Mouse (Mus musculus) kidney, embryonic 14.5 days (tissue): Measurements from ENCODE around the gene Ighmbp2. TPM values are rescaled to one million over a fixed set of nuclear protein-coding genes. Genes with fewer than 3 reads are reported as not detected.
A peak's percentile ranks its signal among the peaks of the same experiment; 100 is the strongest.

Source experiments
- ATAC-seq: fragments of 200-750 bp; cut with Nextera tagmentation; 2 replicates; pipeline ENCODE4 v1.8.0; 2017; ENCODE audit warnings: moderate number of reproducible peaks, mild to moderate bottlenecking, moderate TSS enrichment, moderate library complexity; ENCODE audit not compliant: low FRiP score, low TSS enrichment
- H3K27ac ChIP-seq: fragments of 300-500 bp; sonication (generic); 2 replicates; pipeline ENCODE4 v1.5.1; 2014; ENCODE audit warnings: low read depth, mild to moderate bottlenecking, low read length, moderate library complexity, mixed read lengths
- H3K27me3 ChIP-seq: fragments of 300-500 bp; sonication (generic); 2 replicates; pipeline ENCODE4 v1.6.1; 2014; ENCODE audit warnings: mild to moderate bottlenecking, low read length; ENCODE audit not compliant: control insufficient read depth, insufficient read depth
- H3K36me3 ChIP-seq: fragments of 300-500 bp; sonication (generic); 2 replicates; pipeline ENCODE4 v1.6.1; 2014; ENCODE audit warnings: low read length, mixed read lengths; ENCODE audit not compliant: control insufficient read depth, insufficient read depth
- H3K4me1 ChIP-seq: fragments of 300-500 bp; sonication (generic); 2 replicates; pipeline ENCODE4 v1.6.1; 2014; ENCODE audit warnings: low read length, mixed read lengths; ENCODE audit not compliant: control insufficient read depth, insufficient read depth
- H3K4me2 ChIP-seq: fragments of 300-500 bp; sonication (generic); replicated peaks from 2 replicates; pipeline ENCODE4 v1.6.1; 2014; ENCODE audit warnings: low read depth, mild to moderate bottlenecking, low read length
- H3K4me3 ChIP-seq: fragments of 300-500 bp; sonication (generic); 2 replicates; pipeline ENCODE4 v1.5.1; 2014; ENCODE audit warnings: mild to moderate bottlenecking, low read length
- H3K9ac ChIP-seq: fragments of 300-500 bp; sonication (generic); 2 replicates; pipeline ENCODE4 v1.6.1; 2014; ENCODE audit warnings: low read depth, mild to moderate bottlenecking, low read length, moderate library complexity
- H3K9me3 ChIP-seq: fragments of 300-500 bp; sonication (generic); 2 replicates; pipeline ENCODE4 v1.6.1; 2016; ENCODE audit warnings: low read length; ENCODE audit not compliant: control insufficient read depth
- WGBS: fragments of 180-500 bp; shearing (Covaris S2); extraction: QIAGEN DNeasy Blood & Tissue Kit; methylation state at CpG from one replicate; pipeline ENCODE4 v1.1.7; 2014; 5-methylcytosine and 5-hydroxymethylcytosine counted together
- polyA plus RNA-seq: library from polyadenylated mRNA; unstranded; fragments of >200 nt; fragmentation: Nextera tagmentation; extraction: Ambion mirVana; gene quantifications from 2 replicates; pipeline ENCODE4 v1.2.1, GENCODE M21; 2014

The Ighmbp2 gene
- polyA plus RNA-seq: 5.4 and 8.8 TPM in 2 replicates

GRCm38 (mm10) chr19:3282572-3283467 lies at the start of gene Ighmbp2, which contains the start of gene Mrpl21:
Gene Ighmbp2, minus strand, starts transcription at chr19:3283017.
Gene Mrpl21, plus strand, starts transcription at chr19:3282901.
- H3K4me3 ChIP-seq: peak within 1 kb of the TSS; percentile 61
- peak within 1 kb of the TSS; percentile 60 for H3K4me2 ChIP-seq
- under 1% methylated on average over 49 of the region's 49 CpGs for WGBS
- peak within 1 kb of the TSS; percentile 91 for H3K9ac ChIP-seq
- H3K4me1 ChIP-seq: peaks cover 6% of the 10 kb centered on the region
- H3K9me3 ChIP-seq: no peaks in the 10 kb centered on the region
- H3K27ac ChIP-seq: peak within 1 kb of the TSS; percentile 49; the same call in 1 of the 2 replicates
- H3K36me3 ChIP-seq: peaks cover 40% of the 10 kb centered on the region
- ATAC-seq: peak; percentile 94
- no peaks in the 10 kb centered on the region for H3K27me3 ChIP-seq

GRCm38 (mm10) chr19:3326479-3327047 lies 43.7 kb upstream of the Ighmbp2 start:
- Histone ChIP-seq H3K9me3 (no peaks in the 10 kb centered on the region), H3K9ac (peak overlapping the region; percentile 42; the same call in 1 of the 2 replicates), H3K27ac (no peak overlapping the region)

DNA sequence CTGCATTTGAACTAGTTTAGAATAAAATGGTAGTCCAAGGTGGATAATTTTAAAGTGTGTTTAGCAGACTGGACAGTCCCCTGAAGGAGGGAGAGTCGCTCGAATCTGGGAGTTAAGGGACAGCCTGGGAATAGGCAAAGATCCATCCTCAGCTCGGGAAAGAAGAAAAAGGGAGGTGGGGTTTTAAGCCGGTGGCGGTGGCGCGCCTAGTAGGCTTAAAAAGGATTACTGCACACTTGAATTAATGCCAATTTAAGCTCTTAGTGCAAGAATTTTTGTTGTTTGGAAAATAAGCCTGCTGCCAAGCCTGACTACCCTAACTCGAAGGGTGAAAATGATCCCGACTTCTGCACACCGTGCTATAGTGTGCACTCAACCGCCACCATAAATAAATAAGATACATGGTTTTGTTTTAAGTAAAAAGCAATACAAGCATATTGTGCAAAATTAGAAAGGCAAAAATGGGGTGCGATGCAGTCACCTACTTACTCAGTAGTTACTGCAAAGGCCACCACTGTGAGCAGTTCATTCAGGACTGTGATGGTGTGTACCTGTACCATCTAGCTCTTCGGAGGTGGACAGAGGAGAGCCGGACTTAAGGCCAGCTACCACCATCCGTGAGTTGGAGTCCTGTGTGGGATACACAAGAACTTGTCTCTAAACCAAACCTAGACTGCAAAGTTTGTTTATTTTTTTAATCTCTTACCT lies 43.1 kb upstream of the Ighmbp2 start:
- Histone ChIP-seq H3K4me1 (peaks cover 18% of the 10 kb centered on the region), H3K27ac (peak overlapping the region; percentile 69), H3K9ac (peak overlapping the region; percentile 42; the same call in 1 of the 2 replicates), H3K36me3 (no peaks in the 10 kb centered on the region), H3K4me3 (peak overlapping the region; percentile 63), H3K4me2 (peak overlapping the region; percentile 69), H3K27me3 (no peaks in the 10 kb centered on the region), H3K9me3 (no peaks in the 10 kb centered on the region)
- 30% methylated on average over 15 of the region's 15 CpGs for WGBS
- ATAC-seq: no peak

More at GRCm38 (mm10) chr19:3326479-3327047, 43.7 kb upstream of the Ighmbp2 start:
- peak overlapping the region; percentile 69 for H3K4me2 ChIP-seq
- H3K4me1 ChIP-seq: peaks cover 15% of the 10 kb centered on the region
- no peak for ATAC-seq
- no peaks in the 10 kb centered on the region for H3K36me3 ChIP-seq
- no peak overlapping the region for H3K4me3 ChIP-seq
- H3K27me3 ChIP-seq: no peaks in the 10 kb centered on the region
- WGBS: 70% methylated on average over 12 of the region's 12 CpGs

- H3K4me2 ChIP-seq: peak overlapping the region; percentile 69
- peak overlapping the region; percentile 63 for H3K4me3 ChIP-seq
- under 1% methylated on average over 59 of the region's 59 CpGs for WGBS
- H3K27ac ChIP-seq: peak overlapping the region; percentile 91
- H3K4me1 ChIP-seq: peaks cover 18% of the 10 kb centered on the region
- no peaks in the 10 kb centered on the region for H3K27me3 ChIP-seq
- no peaks in the 10 kb centered on the region for H3K9me3 ChIP-seq
- H3K36me3 ChIP-seq: no peaks in the 10 kb centered on the region
- peak; percentile 74 for ATAC-seq
- peak overlapping the region; percentile 44 for H3K9ac ChIP-seq
These were observed 42.3 kb upstream of the Ighmbp2 start for GRCm38 (mm10) chr19:3324931-3325711.

DNA sequence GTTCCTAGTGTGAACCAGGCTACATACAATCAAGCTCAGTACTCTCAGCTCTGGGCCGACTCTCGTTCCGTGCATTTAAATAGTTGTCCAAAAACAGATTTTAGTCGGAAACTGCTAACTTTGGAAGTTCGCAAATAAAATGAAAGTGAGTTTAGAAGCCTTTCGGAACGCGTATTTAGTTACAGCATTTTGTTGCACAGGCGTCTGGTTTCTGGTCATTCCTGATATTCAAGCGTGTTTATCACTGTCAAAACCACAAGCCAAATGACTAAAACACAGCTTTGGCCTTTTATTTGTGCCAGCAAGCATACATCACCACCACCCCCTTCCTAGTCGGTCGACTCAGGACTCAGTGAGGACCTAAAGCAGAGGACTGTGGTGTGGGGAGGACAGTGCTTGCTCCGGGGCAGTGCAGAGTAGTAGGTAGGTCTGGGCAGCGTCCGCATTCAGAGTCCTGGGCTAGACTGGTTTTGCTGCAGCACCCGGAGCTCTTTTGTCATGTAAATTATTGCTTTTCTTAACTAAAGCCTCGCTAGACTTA lies 41.5 kb upstream of the Ighmbp2 start:
- 2% methylated on average over 17 of the region's 17 CpGs for WGBS
- peak overlapping the region; percentile 91; the same call in 1 of the 2 replicates for H3K27ac ChIP-seq
- H3K36me3 ChIP-seq: no peaks in the 10 kb centered on the region
- peak overlapping the region; percentile 25 for H3K9ac ChIP-seq
- H3K4me1 ChIP-seq: peaks cover 18% of the 10 kb centered on the region
- H3K27me3 ChIP-seq: no peaks in the 10 kb centered on the region
- H3K4me2 ChIP-seq: peak overlapping the region; percentile 69
- no peaks in the 10 kb centered on the region for H3K9me3 ChIP-seq
- no peak for ATAC-seq
- H3K4me3 ChIP-seq: peak overlapping the region; percentile 63

GRCm38 (mm10) chr19:3323753-3324270 lies 41.0 kb upstream of the Ighmbp2 start:
- 0 out of 2 replicates have a peak, but pooled peaks have one; percentile 4 for ATAC-seq
- Histone ChIP-seq H3K4me2 (peak overlapping the region; percentile 69), H3K27me3 (no peaks in the 10 kb centered on the region), H3K9ac (peak overlapping the region; percentile 25), H3K36me3 (no peaks in the 10 kb centered on the region), H3K27ac (no peak overlapping the region), H3K4me1 (peaks cover 18% of the 10 kb centered on the region), H3K4me3 (peak overlapping the region; percentile 63), H3K9me3 (no peaks in the 10 kb centered on the region)
- under 1% methylated on average over 34 of the region's 34 CpGs for WGBS

DNA sequence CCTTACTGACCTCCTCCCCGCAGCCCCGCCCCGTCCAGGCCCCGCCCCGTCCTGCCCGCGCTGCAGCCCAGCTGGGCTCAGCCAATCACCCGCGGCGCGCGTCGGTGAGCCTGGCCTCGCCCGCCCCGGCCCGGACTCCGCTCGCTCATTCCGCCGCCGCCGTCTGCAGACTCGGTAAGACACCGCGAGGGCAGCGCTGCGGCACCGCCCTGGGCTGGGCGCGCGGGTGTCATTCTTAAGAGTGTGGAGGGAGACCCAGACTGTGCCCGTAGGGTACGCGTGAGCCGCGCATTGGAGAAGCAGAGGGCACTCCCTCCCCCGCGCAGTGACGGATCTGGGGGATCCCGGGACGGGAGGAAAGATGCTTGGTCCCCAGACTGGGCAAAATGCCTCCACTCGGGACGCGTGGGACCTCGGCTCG lies 40.4 kb upstream of the Ighmbp2 start:
- Histone ChIP-seq H3K4me1 (peaks cover 18% of the 10 kb centered on the region), H3K27ac (no peak overlapping the region), H3K27me3 (no peaks in the 10 kb centered on the region), H3K4me3 (peak overlapping the region; percentile 63), H3K9me3 (no peaks in the 10 kb centered on the region), H3K36me3 (no peaks in the 10 kb centered on the region), H3K4me2 (peak overlapping the region; percentile 69), H3K9ac (peak overlapping the region; percentile 25)
- WGBS: 1% methylated on average over 47 of the region's 47 CpGs
- ATAC-seq: peak; percentile 78
